Mouse (Mus musculus) megakaryocyte progenitor cell, adult 5-6 weeks (primary cell): ENCODE measurements around the gene Adarb2. TPM values are rescaled to one million over a fixed set of nuclear protein-coding genes. Genes with fewer than 3 reads are reported as not detected.
A peak's percentile ranks its signal among the peaks of the same experiment; 100 is the strongest.

Source experiments
- ATAC-seq: replicated peaks from 2 replicates; pipeline ENCODE4 v1.8.0; 2016; ENCODE audit warnings: mild to moderate bottlenecking, moderate TSS enrichment, inconsistent platforms; ENCODE audit not compliant: poor library complexity
- total RNA-seq, 2 experiments: library from RNA; stranded (forward) in 1 of 2; stranded (reverse) in 1 of 2; fragments of 157-497, 149-512 nt in 1 of 2; fragments of 200-1000 nt in 1 of 2; gene quantifications; 2 replicates each; pipeline versions ENCODE4 v1.2.3 to v1.2.4; 2015 to 2017

Adarb2 gene
- total RNA-seq, 2 experiments from 2014 or later: not detected

GRCm38 (mm10) chr13:8484592-8485272, 282.1 kb downstream of the Adarb2 start:
- no peak for ATAC-seq

- ATAC-seq: no peak
Observed at GRCm38 (mm10) chr13:8487756-8488434, 285.2 kb downstream of the Adarb2 start.

DNA sequence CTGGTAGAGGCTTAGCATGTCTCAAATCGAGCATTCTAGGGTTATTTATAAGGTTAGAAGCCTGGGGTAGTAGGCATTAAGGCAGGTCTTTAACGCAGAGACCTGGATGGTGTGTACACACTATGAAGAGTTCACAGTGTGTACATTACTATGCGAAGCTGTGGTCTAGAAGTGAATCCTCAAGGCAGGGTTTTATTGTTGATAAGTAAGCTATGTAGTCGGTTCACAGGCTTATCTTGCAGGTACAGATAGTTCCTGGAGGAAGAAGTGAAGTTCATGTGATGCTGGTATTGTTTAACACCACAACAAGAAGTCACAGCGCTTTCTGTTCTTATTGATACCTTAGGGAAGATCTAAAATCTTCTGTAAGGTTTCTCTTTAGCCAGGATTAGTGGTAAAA, 290.7 kb downstream of the Adarb2 start:
- peak; percentile 86 for ATAC-seq

DNA sequence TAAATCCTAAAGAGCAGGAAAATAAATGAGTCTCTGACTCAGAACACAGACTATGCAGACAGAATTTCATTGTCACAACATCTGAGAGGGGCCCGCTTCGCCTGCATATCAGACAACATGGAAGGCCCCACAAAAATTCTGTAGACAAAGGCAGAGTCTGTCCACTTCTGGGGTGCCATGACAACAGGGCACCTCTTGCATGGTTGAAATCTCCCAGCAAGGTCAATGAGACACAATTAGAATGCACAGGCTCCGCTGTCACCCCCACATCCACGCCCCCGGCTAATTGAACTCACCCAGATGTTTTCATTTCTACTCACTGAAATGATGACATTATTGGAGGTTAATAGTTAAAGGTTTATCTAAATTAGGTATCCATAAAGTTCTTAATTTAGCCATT, 296.9 kb downstream of the Adarb2 start:
- no peak for ATAC-seq

- no peak for ATAC-seq
Observed at GRCm38 (mm10) chr13:8511069-8511817, 308.6 kb downstream of the Adarb2 start.

- ATAC-seq: no peak
Observed at GRCm38 (mm10) chr13:8515979-8516715, 313.5 kb downstream of the Adarb2 start.

GRCm38 (mm10) chr13:8519204-8519603, 316.5 kb downstream of the Adarb2 start:
- no peak for ATAC-seq

- no peak for ATAC-seq
Observed at GRCm38 (mm10) chr13:8525748-8526631, 323.3 kb downstream of the Adarb2 start.

GRCm38 (mm10) chr13:8534265-8535113, 331.8 kb downstream of the Adarb2 start:
- ATAC-seq: no peak

DNA sequence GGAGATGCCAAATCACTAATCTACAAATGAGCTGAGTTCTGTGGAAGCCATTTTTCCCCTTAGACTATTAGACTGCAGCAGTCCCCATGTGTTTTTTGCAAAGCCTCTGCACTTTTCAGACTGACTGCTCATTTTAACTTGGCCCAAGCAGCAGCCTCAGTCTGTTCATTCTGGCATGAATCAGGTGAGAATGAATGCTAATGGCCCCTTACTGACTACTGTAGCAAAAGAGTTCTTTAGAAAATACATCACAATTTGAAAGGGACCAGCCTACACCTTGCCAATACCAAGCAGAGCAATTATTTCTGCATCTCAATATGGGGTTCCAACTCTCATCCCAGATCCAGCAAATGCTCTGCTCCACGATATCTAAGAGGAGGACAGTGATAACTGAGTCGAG, 335.8 kb downstream of the Adarb2 start:
- no peak for ATAC-seq

- ATAC-seq: no peak
Observed at GRCm38 (mm10) chr13:8538896-8539295, 336.2 kb downstream of the Adarb2 start.

DNA sequence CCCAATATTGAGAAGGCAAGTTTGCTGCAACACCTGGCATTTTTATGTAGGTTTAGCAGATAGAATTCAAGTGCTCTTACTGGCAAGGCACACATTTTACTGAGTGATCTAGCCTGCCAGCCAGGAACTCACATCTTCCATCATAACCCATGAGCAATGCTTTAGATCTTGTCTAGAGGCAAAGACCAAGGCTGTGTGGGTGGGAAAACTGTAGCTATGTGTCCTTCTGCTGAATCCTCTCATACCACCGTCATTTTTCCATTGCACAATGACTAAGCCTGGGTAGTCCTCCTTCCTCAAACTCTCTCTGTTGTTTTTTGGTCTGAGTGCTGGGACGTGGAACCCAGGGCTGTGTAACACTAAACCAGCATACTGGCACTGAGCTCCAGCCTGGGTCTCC, 340.0 kb downstream of the Adarb2 start:
- no peak for ATAC-seq

DNA sequence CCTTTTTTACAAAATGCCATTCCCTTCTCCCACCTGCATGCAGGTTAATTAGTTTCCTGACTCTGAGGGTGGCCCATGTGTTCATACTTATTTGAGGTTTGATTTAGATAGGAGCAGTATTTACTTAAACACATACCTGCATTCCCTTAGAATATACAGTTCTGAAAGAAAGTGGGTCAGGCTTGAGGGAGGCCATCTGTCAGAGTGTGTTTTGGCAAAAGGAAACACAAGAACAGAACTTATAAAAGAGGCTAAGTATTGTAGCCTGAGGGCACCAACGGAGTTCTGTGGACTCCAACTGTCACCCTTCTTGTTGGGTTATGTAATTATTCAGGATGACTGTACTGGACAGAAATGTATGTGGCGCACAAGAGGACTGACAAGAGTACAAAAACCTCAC, 349.6 kb downstream of the Adarb2 start:
- ATAC-seq: no peak

DNA sequence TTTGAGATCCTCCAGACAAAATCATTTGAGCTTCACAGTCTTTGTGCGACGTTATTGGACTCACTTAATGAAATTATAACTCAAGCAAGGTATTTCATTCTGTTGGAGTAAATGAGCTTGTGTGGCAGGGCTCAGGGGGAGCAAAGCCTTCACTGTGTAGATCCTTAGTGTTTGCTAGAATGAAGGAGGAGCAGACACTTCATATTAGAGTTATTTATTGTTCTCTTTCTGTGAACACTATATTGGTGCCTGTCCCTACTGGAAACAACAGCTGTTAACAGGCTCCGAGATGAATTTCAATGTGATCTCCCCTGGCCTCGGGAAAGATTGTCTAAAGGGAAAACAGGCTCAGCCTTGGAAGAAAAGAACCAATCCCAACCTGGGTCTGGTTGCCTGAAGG, 355.1 kb downstream of the Adarb2 start:
- no peak for ATAC-seq

- ATAC-seq: no peak
Observed at GRCm38 (mm10) chr13:8560485-8560884, 357.8 kb downstream of the Adarb2 start.

DNA sequence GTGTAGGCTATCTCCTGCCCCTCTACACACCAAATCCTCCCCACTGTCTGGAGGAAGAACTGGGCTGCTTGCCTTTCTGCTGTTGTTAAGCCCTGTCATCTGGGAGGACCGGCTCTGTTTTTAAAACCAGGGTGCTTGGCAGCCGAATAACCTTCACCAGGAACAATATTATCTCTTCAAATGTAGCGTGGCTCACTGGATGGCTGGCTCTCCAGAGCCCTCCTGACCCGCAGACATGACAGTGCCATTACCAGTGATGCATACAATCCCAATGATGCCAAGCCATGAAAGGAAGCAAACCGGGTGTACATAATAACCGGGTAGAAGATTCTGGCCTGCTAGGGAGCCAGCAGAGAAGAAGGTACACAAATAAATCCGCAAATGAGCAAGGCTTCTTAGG, 360.5 kb downstream of the Adarb2 start:
- ATAC-seq: no peak

GRCm38 (mm10) chr13:8567111-8568026, 364.7 kb downstream of the Adarb2 start:
- ATAC-seq: no peak

DNA sequence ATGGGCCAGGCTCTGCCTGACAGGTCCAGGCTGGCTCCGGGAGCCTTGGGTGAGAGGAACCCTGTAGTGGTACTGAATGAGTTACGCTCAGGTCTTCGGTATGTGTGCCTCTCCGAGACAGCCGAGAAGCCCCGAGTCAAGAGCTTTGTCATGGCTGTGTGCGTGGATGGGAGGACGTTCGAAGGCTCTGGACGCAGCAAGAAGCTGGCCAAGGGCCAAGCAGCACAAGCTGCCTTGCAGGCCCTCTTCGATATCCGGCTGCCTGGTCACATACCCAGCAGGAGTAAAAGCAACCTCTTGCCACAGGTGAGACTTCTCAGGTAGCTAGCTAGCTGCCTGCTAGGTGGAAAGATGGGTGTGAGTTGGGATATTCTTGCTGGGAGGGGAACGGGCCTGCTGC, 367.6 kb downstream of the Adarb2 start:
- no peak for ATAC-seq
